ENCODE assay signal across 8 mouse cellular contexts in genomic region chr1:56980631-56981275, GRCm38 (mm10). TPM values are rescaled to one million over a fixed set of nuclear protein-coding genes. Genes with fewer than 3 reads are reported as not detected.
DNase-seq lines count a peak whose midpoint lies in the region; ATAC-seq lines count a peak whose summit lies in the region.

No protein-coding gene starts in this region.

- H3K4me3 ChIP-seq in heart, embryonic 10.5 days: peak overlapping the region; percentile 30; the same call in 1 of the 2 replicates
- H3K4me3 ChIP-seq in forebrain, embryonic 10.5 days: peak overlapping the region; percentile 28
- H3K4me3 ChIP-seq in limb, embryonic 13.5 days: peak overlapping the region; percentile 23

- WGBS in heart, embryonic 10.5 days: under 1% methylated on average over 27 of the region's 27 CpGs
- WGBS in forebrain, embryonic 10.5 days: under 1% methylated on average over 27 of the region's 27 CpGs
- 1% methylated on average over 27 of the region's 27 CpGs for WGBS in limb, embryonic 13.5 days

- intact Hi-C loops in heart, postnatal 36 days (cut with DNase I): no loop called here

- peak overlapping the region; percentile 56 for H3K4me2 ChIP-seq in limb, embryonic 13.5 days (replicated peaks)

- peaks cover 96% of the 10 kb centered on the region for H3K27me3 ChIP-seq in heart, embryonic 10.5 days (ENCODE audit: insufficient read depth, poor library complexity, severe bottlenecking)
- H3K27me3 ChIP-seq in forebrain, embryonic 10.5 days (ENCODE audit: poor library complexity, severe bottlenecking): peaks cover 100% of the 10 kb centered on the region
- H3K27me3 ChIP-seq in limb, embryonic 13.5 days: peaks cover 93% of the 10 kb centered on the region

- H3K4me1 ChIP-seq in heart, embryonic 10.5 days: peaks cover 34% of the 10 kb centered on the region
- peaks cover 56% of the 10 kb centered on the region for H3K4me1 ChIP-seq in forebrain, embryonic 10.5 days
- peaks cover 47% of the 10 kb centered on the region for H3K4me1 ChIP-seq in limb, embryonic 13.5 days

- no peaks in the 10 kb centered on the region for H3K9me3 ChIP-seq in heart, embryonic 10.5 days
- H3K9me3 ChIP-seq in forebrain, embryonic 10.5 days: no peaks in the 10 kb centered on the region
- H3K9me3 ChIP-seq in limb, embryonic 13.5 days: no peaks in the 10 kb centered on the region

- no peaks in the 10 kb centered on the region for H3K36me3 ChIP-seq in heart, embryonic 10.5 days
- H3K36me3 ChIP-seq in forebrain, embryonic 10.5 days (replicated peaks): no peaks in the 10 kb centered on the region
- H3K36me3 ChIP-seq in limb, embryonic 13.5 days: no peaks in the 10 kb centered on the region

- DNase-seq in heart, embryonic 10.5 days (ENCODE audit: low spot score): peak; percentile 64
- no peak for DNase-seq in heart, postnatal 36 days
- DNase-seq in 3T3-L1 (ENCODE audit: low read depth, low spot score): peak; percentile 18
- DNase-seq in forebrain, embryonic 10.5 days (ENCODE audit: extremely low spot score, low spot score): peak; percentile 46
- DNase-seq in Muller cell, postnatal 12 days (ENCODE audit: inconsistent ontology term): no peak
- no peak for DNase-seq in urinary bladder, adult 18-20 months (ENCODE audit: low spot score in 2 of 2)
- no peak for DNase-seq in left cerebral cortex, adult 11 months (ENCODE audit: low spot score)

- no peak overlapping the region for H3K9ac ChIP-seq in limb, embryonic 13.5 days

- no peak overlapping the region for H3K27ac ChIP-seq in heart, embryonic 10.5 days
- H3K27ac ChIP-seq in forebrain, embryonic 10.5 days: no peak overlapping the region
- H3K27ac ChIP-seq in limb, embryonic 13.5 days: no peak overlapping the region

- no peak for ATAC-seq in limb, embryonic 13.5 days (ENCODE audit: low FRiP score, low read depth)

RNA-seq across cellular contexts. Expression of gene Satb2, which starts 2.3 kb away (rescaled TPM):
- 0.32 and 1.7 TPM in 2 replicates for polyA plus RNA-seq in heart, embryonic 10.5 days (2016; fragmentation: Nextera tagmentation; extraction: Ambion mirVana)
- under 1 TPM; 0.35 to 0.36 TPM for total RNA-seq in heart, postnatal 36 days (2021)
- 0.91 and 1.4 TPM in 2 replicates for polyA plus RNA-seq in forebrain, embryonic 10.5 days (2016; fragmentation: Nextera tagmentation; extraction: Ambion mirVana)
- 2.1 TPM in 2 replicates for polyA plus RNA-seq in limb, embryonic 13.5 days (2015; fragmentation: Nextera tagmentation; extraction: Ambion mirVana)

Comparison
In these comparisons a context has a peak if more than half of its experiments do, and no peak if none do; other contexts are left out.
1. DNase-seq: peak in heart, embryonic 10.5 days (single experiment), 3T3-L1 (single experiment) and forebrain, embryonic 10.5 days (single experiment); none in heart, postnatal 36 days (0 of 2), Muller cell, postnatal 12 days (single experiment), urinary bladder, adult 18-20 months (0 of 2) and left cerebral cortex, adult 11 months (single experiment).
2. Peak in every context shown above with its lines, with median percentiles within 50 percentile points of each other: H3K4me3 ChIP-seq.